Mouse (Mus musculus) neutrophil, adult 5-6 weeks (primary cell): ENCODE results near the gene Olfr1215. TPM values are rescaled to one million over a fixed set of nuclear protein-coding genes. Genes with fewer than 3 reads are reported as not detected.
"Not testable (repeated sequence)": the region's sequence is repeated elsewhere in the genome, so short reads cannot be mapped to it uniquely, and the experiment has no call there.

Source experiments
- ATAC-seq: fragments of 151-379, 151-347 bp; 2 replicates; pipeline ENCODE4 v1.8.0; 2017; ENCODE audit warnings: mild to moderate bottlenecking, moderate TSS enrichment; ENCODE audit not compliant: insufficient number of reproducible peaks, poor library complexity, low FRiP score, severe bottlenecking; ENCODE audit errors: extremely low read depth
- total RNA-seq: library from RNA; stranded (forward); fragments of 200-1000 nt; gene quantifications from 2 replicates; pipeline ENCODE4 v1.2.3, GENCODE M21; 2017

The Olfr1215 gene
- total RNA-seq = not detected in 2 replicates

- ATAC-seq = no peak
Observed at GRCm38 (mm10) chr2:89006873-89007272, at the start of gene Olfr1215. TSS of gene Olfr1215 (minus strand) at chr2:89006973.

- ATAC-seq = no peak
Observed at GRCm38 (mm10) chr2:89031965-89032364, 25.2 kb upstream of the Olfr1215 start, which contains the start of gene Olfr1217. TSS of gene Olfr1217 (minus strand) at chr2:89032065.

- ATAC-seq = not testable (repeated sequence)
Observed at GRCm38 (mm10) chr2:89021436-89021835, 14.7 kb upstream of the Olfr1215 start.

GRCm38 (mm10) chr2:89018240-89018639 lies 11.5 kb upstream of the Olfr1215 start, which contains the start of gene Olfr1216:
TSS of gene Olfr1216 (minus strand) at chr2:89018340.
- ATAC-seq = no peak

- ATAC-seq = no peak
Observed at GRCm38 (mm10) chr2:88992553-88992952, 14.2 kb downstream of the Olfr1215 start, which contains the start of gene Olfr1214. TSS of gene Olfr1214 (minus strand) at chr2:88992653.

GRCm38 (mm10) chr2:88980181-88980580 lies 26.6 kb downstream of the Olfr1215 start, which contains the start of gene Gm13762:
TSS of gene Gm13762 (minus strand) at chr2:88980281.
- no peak for ATAC-seq

- ATAC-seq = no peak
Observed at GRCm38 (mm10) chr2:88953669-88954068, 53.1 kb downstream of the Olfr1215 start, which contains the start of gene Olfr1212. TSS of gene Olfr1212 (plus strand) at chr2:88953969.

Other genes starting within 250 kb of the Olfr1215 start
- not detected in 2 replicates for gene Olfr1199, start 246.5 kb downstream of the Olfr1215 start, total RNA-seq
- not detected in 2 replicates for gene Olfr1200, start 236.5 kb downstream of the Olfr1215 start, total RNA-seq
- not detected in 2 replicates for gene Olfr1201, start 213.9 kb downstream of the Olfr1215 start, total RNA-seq
- not detected in 2 replicates for gene Olfr1202, start 192.5 kb downstream of the Olfr1215 start, total RNA-seq
- not detected in 2 replicates for gene Olfr1205, start 177.2 kb downstream of the Olfr1215 start, total RNA-seq
- gene Olfr1204, start 157.7 kb downstream of the Olfr1215 start, total RNA-seq = not detected in 2 replicates
- gene Olfr1206, start 143.7 kb downstream of the Olfr1215 start, total RNA-seq = not detected in 2 replicates
- gene Olfr1208, start 104.7 kb downstream of the Olfr1215 start, total RNA-seq = 0.25 TPM in 1 of 2 replicates, not detected in the other
- gene Olfr1209, start 91.8 kb downstream of the Olfr1215 start, total RNA-seq = not detected in 2 replicates
- gene Olfr1211, start 68.9 kb downstream of the Olfr1215 start, total RNA-seq = not detected in 2 replicates
- gene Olfr1212, start 53.0 kb downstream of the Olfr1215 start, total RNA-seq = not detected in 2 replicates
- not detected in 2 replicates for gene Gm13762, start 26.7 kb downstream of the Olfr1215 start, total RNA-seq
- gene Olfr1214, start 14.3 kb downstream of the Olfr1215 start, total RNA-seq = not detected in 2 replicates
- gene Olfr1216, start 11.4 kb upstream of the Olfr1215 start, total RNA-seq = not detected in 2 replicates
- not detected in 2 replicates for gene Olfr1217, start 25.1 kb upstream of the Olfr1215 start, total RNA-seq
- not detected in 2 replicates for gene Olfr1218, start 54.2 kb upstream of the Olfr1215 start, total RNA-seq
- not detected in 2 replicates for gene Olfr1219, start 76.5 kb upstream of the Olfr1215 start, total RNA-seq
- not detected in 2 replicates for gene Olfr1220, start 99.9 kb upstream of the Olfr1215 start, total RNA-seq
- gene Olfr1221, start 110.3 kb upstream of the Olfr1215 start, total RNA-seq = not detected in 2 replicates
- 1.5 TPM in 1 of 2 replicates, not detected in the other for gene Olfr1222, start 126.1 kb upstream of the Olfr1215 start, total RNA-seq
- not detected in 2 replicates for gene Olfr1223, start 144.6 kb upstream of the Olfr1215 start, total RNA-seq
- gene Olfr1224-ps1, start 157.1 kb upstream of the Olfr1215 start, total RNA-seq = not detected in 2 replicates
- not detected in 2 replicates for gene Olfr1225, start 167.7 kb upstream of the Olfr1215 start, total RNA-seq
- not detected in 2 replicates for gene Olfr1226, start 193.1 kb upstream of the Olfr1215 start, total RNA-seq
- gene Olfr1228, start 247.1 kb upstream of the Olfr1215 start, total RNA-seq = not detected in 2 replicates